Mouse (Mus musculus) kidney, adult 2 months (tissue): ENCODE results near the gene Adamts20. TPM values are rescaled to one million over a fixed set of nuclear protein-coding genes. Genes with fewer than 3 reads are reported as not detected.
"Not testable (repeated sequence)": the region's sequence is repeated elsewhere in the genome, so short reads cannot be mapped to it uniquely, and the experiment has no call there.

Experiments used
- DNase-seq: peaks from one replicate; pipeline ENCODE4 v3.0.0; 2021
- H3K27ac ChIP-seq: fragments of 200-500 bp; 2 replicates; pipeline ENCODE4 v1.5.1; 2012; ENCODE audit warnings: low read depth, low read length, control low read depth, inconsistent platforms; ENCODE audit not compliant: insufficient read depth
- H3K27me3 ChIP-seq: fragments of 200-500 bp; replicated peaks from 2 replicates; pipeline ENCODE4 v1.6.1; 2012; ENCODE audit warnings: mild to moderate bottlenecking, moderate library complexity, low read length, inconsistent platforms; ENCODE audit not compliant: control insufficient read depth, insufficient read depth
- H3K36me3 ChIP-seq: fragments of 200-500 bp; 2 replicates; pipeline ENCODE4 v1.6.1; 2012; ENCODE audit warnings: mild to moderate bottlenecking, moderate library complexity, low read length, inconsistent platforms; ENCODE audit not compliant: control insufficient read depth, insufficient read depth
- H3K4me1 ChIP-seq: fragments of 200-500 bp; 2 replicates; pipeline ENCODE4 v1.6.1; 2011; ENCODE audit warnings: low read length; ENCODE audit not compliant: control insufficient read depth, insufficient read depth
- H3K4me3 ChIP-seq: fragments of 200-500 bp; 2 replicates; pipeline ENCODE4 v1.5.1; 2011; ENCODE audit warnings: mild to moderate bottlenecking, low read depth, low read length, control low read depth; ENCODE audit not compliant: insufficient read depth
- CTCF ChIP-seq: fragments of 200-500 bp; conservative IDR thresholded peaks from 2 replicates; pipeline ENCODE4 v1.5.1; 2011; ENCODE audit warnings: low read depth, mild to moderate bottlenecking, control low read depth, low read length, moderate library complexity, mixed read lengths; ENCODE audit not compliant: insufficient read depth, insufficient read length
- POLR2A ChIP-seq: fragments of 200-500 bp; IDR thresholded peaks from one replicate; pipeline ENCODE4 v1.6.1; 2011; ENCODE audit warnings: low read depth, low read length, control low read depth
- WGBS: fragments of 180-500 bp; shearing (Covaris S2); methylation state at CpG from one replicate; pipeline ENCODE4 v1.1.7; 2018; 5-methylcytosine and 5-hydroxymethylcytosine counted together
- polyA plus RNA-seq: library from polyadenylated mRNA; depleted of rRNA; stranded (reverse); fragments of >200 nt; gene quantifications from 2 replicates; pipeline ENCODE4 v1.2.3, GENCODE M21; 2012

Gene Adamts20
- polyA plus RNA-seq, 1 experiment: 0.19 TPM

DNA sequence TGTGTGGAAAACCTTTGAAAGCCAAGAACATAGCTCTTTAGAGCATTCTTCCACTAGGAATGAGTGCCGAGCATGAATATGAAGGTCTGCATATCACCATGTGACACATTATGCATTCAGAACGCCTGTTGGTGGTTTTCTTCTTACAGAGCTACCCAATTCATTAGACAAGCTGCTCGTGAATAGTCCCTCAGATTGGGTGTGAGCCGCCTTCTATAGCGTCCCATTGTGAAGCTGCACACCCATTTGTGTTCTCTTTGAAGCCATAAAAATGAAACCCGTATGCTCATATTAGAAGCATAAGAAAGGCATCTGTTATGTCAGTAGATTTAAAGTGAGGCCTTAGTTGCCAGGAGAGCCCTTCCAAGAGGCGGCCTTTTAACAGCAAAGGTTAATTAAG, 72.5 kb downstream of the Adamts20 start:
- Histone ChIP-seq H3K4me1 (no peaks in the 10 kb centered on the region), H3K27me3 (0 out of 2 replicates have a peak, but pooled peaks cover 1% of the 10 kb centered on the region), H3K27ac (no peak overlapping the region), H3K4me3 (no peak overlapping the region), H3K36me3 (no peaks in the 10 kb centered on the region)
- DNase-seq: no peak
- 90% methylated on average over 7 of the region's 7 CpGs for WGBS
- TF ChIP-seq POLR2A: no peak
- no peak for TF ChIP-seq CTCF

DNA sequence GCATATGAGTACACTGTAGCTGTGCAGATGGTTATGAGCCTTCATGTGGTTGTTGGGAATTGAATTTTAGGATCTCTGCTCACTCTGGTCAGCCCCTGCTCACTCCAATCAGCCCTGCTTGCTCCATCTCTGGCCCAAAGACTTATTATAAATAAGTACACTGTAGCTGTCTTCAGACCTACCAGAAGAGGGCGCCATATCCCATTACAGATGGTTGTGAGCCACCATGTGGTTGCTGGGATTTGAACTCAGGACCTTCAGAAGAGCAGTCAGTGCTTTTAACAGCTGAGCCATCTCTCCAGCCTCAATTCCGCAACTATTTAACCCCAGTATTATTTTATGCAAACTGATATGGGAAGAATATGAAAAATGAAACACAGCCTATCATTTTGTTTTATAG, 75.1 kb downstream of the Adamts20 start:
- WGBS: 73% methylated on average over 2 of the region's 2 CpGs
- not testable (repeated sequence) for H3K4me3 ChIP-seq, H3K36me3 ChIP-seq, H3K27me3 ChIP-seq, H3K4me1 ChIP-seq, DNase-seq, H3K27ac ChIP-seq

DNA sequence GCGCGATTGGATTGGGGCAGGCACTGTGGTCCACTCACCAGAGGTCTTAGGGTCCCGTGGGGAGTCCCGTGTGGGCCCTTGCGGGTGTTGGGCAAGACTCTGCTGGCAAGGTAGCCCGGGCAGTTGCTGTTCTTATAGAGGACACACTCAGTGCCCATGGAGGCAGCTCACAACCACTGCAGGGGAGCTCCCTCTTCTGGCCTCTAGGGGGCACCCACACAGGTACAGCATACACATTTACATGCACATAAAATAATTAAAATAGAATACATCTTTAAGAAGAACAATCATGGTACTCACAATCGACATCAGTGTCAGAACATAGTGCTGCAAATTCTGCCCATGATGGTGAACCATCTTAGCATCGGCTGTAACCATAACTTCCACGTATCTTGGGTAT, 85.8 kb downstream of the Adamts20 start:
- Histone ChIP-seq H3K4me3 (no peak overlapping the region), H3K27ac (no peak overlapping the region), H3K27me3 (no peaks in the 10 kb centered on the region), H3K36me3 (no peaks in the 10 kb centered on the region), H3K4me1 (no peaks in the 10 kb centered on the region)
- no peak for TF ChIP-seq POLR2A
- peak; percentile 43 for TF ChIP-seq CTCF
- WGBS: 91% methylated on average over 7 of the region's 9 CpGs
- peak; percentile 3 for DNase-seq

DNA sequence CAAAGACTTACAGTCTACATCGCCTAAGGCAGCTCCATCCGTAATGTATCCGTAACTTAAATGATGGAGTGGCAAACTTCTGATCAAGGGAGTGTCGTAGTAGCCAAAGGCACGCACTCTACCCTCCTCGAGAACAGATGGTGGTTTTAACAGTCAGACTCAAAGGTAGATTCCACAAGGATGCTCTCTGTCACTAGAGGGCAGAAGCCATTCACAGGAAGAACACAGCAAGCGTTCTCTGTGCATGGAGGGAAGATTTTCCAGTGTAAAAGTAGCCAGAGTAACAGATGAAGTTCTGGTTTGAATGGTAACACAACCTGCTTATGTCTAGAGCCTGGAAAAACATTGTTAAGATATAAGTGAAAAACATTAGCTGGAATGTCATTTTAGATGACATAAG, 92.7 kb downstream of the Adamts20 start:
- Histone ChIP-seq H3K27ac (no peak overlapping the region), H3K4me3 (no peak overlapping the region), H3K27me3 (no peaks in the 10 kb centered on the region), H3K36me3 (no peaks in the 10 kb centered on the region), H3K4me1 (no peaks in the 10 kb centered on the region)
- WGBS: 72% methylated on average over 7 of the region's 7 CpGs
- no peak for DNase-seq
- TF ChIP-seq POLR2A: no peak
- TF ChIP-seq CTCF: no peak

DNA sequence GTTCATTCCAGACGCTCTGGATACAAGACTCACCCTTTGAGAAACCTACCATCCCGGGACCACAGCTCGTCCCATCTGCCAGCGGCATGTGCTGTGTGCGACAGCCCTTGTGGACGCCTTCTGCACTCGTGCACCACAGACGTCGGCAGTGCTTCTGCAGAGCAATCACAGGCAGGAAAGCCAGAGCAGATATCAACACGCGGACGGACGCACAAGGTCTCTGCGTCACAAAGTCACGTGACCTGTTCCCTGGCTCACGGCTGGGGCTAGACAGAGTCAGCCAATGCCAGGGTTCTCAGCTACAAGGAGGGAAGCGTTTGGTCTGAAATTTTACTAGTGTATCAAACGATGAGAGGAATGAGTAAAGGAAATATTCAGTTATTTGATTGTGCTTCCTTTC, 116.2 kb downstream of the Adamts20 start:
- H3K4me3 ChIP-seq: no peak overlapping the region
- H3K36me3 ChIP-seq: no peaks in the 10 kb centered on the region
- 87% methylated on average over 18 of the region's 18 CpGs for WGBS
- no peaks in the 10 kb centered on the region for H3K27me3 ChIP-seq
- no peak overlapping the region for H3K27ac ChIP-seq
- no peak for DNase-seq
- TF ChIP-seq CTCF (no peak), POLR2A (no peak)
- H3K4me1 ChIP-seq: no peaks in the 10 kb centered on the region

DNA sequence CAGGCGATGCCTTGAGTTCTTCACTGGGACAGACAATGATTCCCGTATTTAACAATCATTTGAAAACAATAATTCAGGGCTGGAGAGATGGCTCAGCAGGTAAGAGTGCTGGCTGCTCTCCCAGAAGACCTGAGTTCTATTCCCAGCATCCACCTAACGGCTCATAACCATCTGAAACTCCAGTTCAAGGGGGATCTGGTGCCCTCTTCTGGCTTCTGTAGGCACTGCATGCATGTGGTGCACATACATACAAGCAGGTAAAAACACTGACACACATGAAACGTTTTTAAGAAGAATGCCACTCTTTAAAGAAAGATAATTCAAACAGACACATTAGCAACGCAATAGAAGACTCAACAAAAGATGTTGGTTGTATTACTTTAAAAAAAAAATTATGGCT, 120.9 kb downstream of the Adamts20 start:
- TF ChIP-seq CTCF (no peak), POLR2A (no peak)
- 92% methylated on average over 5 of the region's 5 CpGs for WGBS
- no peaks in the 10 kb centered on the region for H3K36me3 ChIP-seq
- no peak overlapping the region for H3K27ac ChIP-seq
- no peak overlapping the region for H3K4me3 ChIP-seq
- no peaks in the 10 kb centered on the region for H3K27me3 ChIP-seq
- no peak for DNase-seq
- H3K4me1 ChIP-seq: no peaks in the 10 kb centered on the region

DNA sequence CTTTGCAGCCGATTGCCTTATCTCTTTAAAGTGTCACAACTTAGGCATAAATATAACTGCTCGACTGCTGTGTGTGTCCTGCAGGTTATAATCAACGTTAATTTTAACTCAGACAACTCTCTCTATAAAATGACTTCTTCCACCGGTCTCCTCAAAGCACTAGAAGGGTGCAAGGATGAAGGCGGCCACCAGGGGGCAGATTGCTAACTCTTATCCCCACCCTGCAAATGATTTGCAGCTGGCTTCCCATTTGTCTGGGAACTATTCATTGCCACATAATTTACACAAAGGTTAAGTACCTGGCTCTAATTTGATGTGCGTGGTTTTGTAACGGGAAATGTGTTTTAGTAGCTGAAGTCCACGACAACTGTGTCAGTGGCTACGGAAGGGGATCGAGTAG, 122.9 kb downstream of the Adamts20 start:
- Histone ChIP-seq H3K36me3 (no peaks in the 10 kb centered on the region), H3K27ac (no peak overlapping the region), H3K27me3 (no peaks in the 10 kb centered on the region), H3K4me3 (no peak overlapping the region), H3K4me1 (no peaks in the 10 kb centered on the region)
- peak; percentile 77 for DNase-seq
- TF ChIP-seq CTCF (peak; percentile 60), POLR2A (no peak)
- 40% methylated on average over 10 of the region's 10 CpGs for WGBS

DNA sequence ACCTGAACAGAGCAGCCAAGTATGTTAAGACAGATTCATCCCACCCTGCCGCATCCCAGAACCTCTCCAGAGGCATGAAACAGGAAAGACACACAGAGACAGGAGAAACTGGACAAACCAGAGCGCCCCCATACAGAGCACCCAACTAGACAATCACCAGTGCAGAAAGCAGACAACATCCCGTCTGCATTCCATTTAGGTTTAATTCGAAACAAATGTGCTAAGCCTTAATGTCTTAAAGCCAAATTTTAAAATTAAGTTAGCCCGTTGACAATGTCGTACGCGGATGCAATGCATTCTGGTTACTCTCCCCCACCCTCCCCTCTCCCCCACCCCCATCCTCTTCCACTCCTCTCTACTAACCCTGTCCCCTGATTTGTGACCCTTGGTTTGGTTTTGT, 126.2 kb downstream of the Adamts20 start:
- 92% methylated on average over 8 of the region's 8 CpGs for WGBS
- H3K4me3 ChIP-seq: no peak overlapping the region
- H3K36me3 ChIP-seq: no peaks in the 10 kb centered on the region
- no peak overlapping the region for H3K27ac ChIP-seq
- H3K4me1 ChIP-seq: no peaks in the 10 kb centered on the region
- TF ChIP-seq POLR2A (no peak), CTCF (no peak)
- no peak for DNase-seq
- no peaks in the 10 kb centered on the region for H3K27me3 ChIP-seq
